Mouse (Mus musculus) layer of hippocampus, adult 2 months (tissue): ENCODE results near the gene Nr4a3. TPM values are rescaled to one million over a fixed set of nuclear protein-coding genes. Genes with fewer than 3 reads are reported as not detected.

Experiments
- DNase-seq, 2 experiments: peaks; one replicate each; pipeline ENCODE4 v3.0.0; 2022; ENCODE audit warnings: low spot score in 2 of 2
- H3K27ac ChIP-seq: fragments of 200-600 bp; 2 replicates; pipeline ENCODE4 v1.8.1; 2022
- H3K4me3 ChIP-seq: fragments of 200-600 bp; 2 replicates; pipeline ENCODE4 v1.8.1; 2022; ENCODE audit warnings: mild to moderate bottlenecking
- CTCF ChIP-seq: fragments of 200-600 bp; conservative IDR thresholded peaks from 2 replicates; pipeline ENCODE4 v1.8.1; 2022; ENCODE audit warnings: antibody characterized with exemption, mild to moderate bottlenecking, moderate library complexity
- total RNA-seq, 2 experiments: library from RNA; stranded (reverse); gene quantifications; 2 replicates each; pipeline ENCODE4 v1.2.3; 2021

The Nr4a3 gene
- total RNA-seq, 2 experiments from 2014 or later, result 63.5 to 68.7 TPM

GRCm38 (mm10) chr4:48100217-48100616 is 55.3 kb downstream of the Nr4a3 start:
- no peak overlapping the region for H3K27ac ChIP-seq
- no peak for TF ChIP-seq CTCF
- H3K4me3 ChIP-seq, result no peak overlapping the region
- no peak for DNase-seq

DNA sequence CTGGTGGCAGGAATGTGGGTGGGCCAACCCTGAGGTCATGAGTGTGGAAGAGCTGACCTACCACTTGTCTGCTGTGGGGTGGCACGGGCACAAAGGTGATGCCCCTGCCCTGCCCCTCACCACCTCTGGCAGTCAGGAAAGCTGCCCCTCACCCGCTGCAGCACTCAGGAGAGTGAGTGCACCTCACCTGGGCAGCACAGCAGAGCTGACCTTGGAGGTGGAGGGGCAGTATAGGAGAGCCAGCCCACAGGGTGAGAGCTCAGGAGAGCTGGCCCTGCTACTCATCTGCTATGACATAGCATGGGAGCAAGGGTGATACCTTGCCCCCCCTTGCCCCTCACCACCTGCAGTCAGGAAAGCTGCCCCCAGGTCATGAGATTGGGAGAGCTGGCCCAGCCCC is 57.0 kb downstream of the Nr4a3 start:
- no peak overlapping the region for H3K27ac ChIP-seq
- no peak overlapping the region for H3K4me3 ChIP-seq
- TF ChIP-seq CTCF, result no peak
- DNase-seq, result no peak

- peak overlapping the region; percentile 51; the same call in 1 of the 2 replicates for H3K27ac ChIP-seq
- no peak for DNase-seq
- H3K4me3 ChIP-seq, result no peak overlapping the region
- no peak for TF ChIP-seq CTCF
Observed at GRCm38 (mm10) chr4:48105387-48105786, 60.4 kb downstream of the Nr4a3 start.

GRCm38 (mm10) chr4:48107086-48107485 is 62.1 kb downstream of the Nr4a3 start:
- Histone ChIP-seq H3K27ac (no peak overlapping the region), H3K4me3 (no peak overlapping the region)
- no peak for TF ChIP-seq CTCF
- no peak for DNase-seq

GRCm38 (mm10) chr4:48108591-48108990 is 63.6 kb downstream of the Nr4a3 start:
- Histone ChIP-seq H3K4me3 (no peak overlapping the region), H3K27ac (no peak overlapping the region)
- no peak for DNase-seq
- TF ChIP-seq CTCF, result peak; percentile 49

- Histone ChIP-seq H3K27ac (no peak overlapping the region), H3K4me3 (no peak overlapping the region)
- DNase-seq, result no peak
- TF ChIP-seq CTCF, result no peak
Observed at GRCm38 (mm10) chr4:48110331-48110730, 65.4 kb downstream of the Nr4a3 start.

GRCm38 (mm10) chr4:48116191-48116590 is 71.2 kb downstream of the Nr4a3 start:
- no peak for DNase-seq

GRCm38 (mm10) chr4:48124416-48124772 is 79.4 kb downstream of the Nr4a3 start:
- H3K27ac ChIP-seq, result peak overlapping the region; percentile 94
- H3K4me3 ChIP-seq, result peak overlapping the region; percentile 97
- no peak for DNase-seq
- no peak for TF ChIP-seq CTCF

More at GRCm38 (mm10) chr4:48116191-48116590, 71.2 kb downstream of the Nr4a3 start:
- Histone ChIP-seq H3K4me3 (no peak overlapping the region), H3K27ac (no peak overlapping the region)
- peak; percentile 67 for TF ChIP-seq CTCF

GRCm38 (mm10) chr4:48124773-48125469 is 80.0 kb downstream of the Nr4a3 start, which contains the start of gene Stx17:
TSS of gene Stx17 (plus strand) at chr4:48124915.
- H3K4me3 ChIP-seq, result peak within 1 kb of the TSS; percentile 97
- peak within 1 kb of the TSS; percentile 94 for H3K27ac ChIP-seq
- TF ChIP-seq CTCF, result peak; percentile 13; the same call in 1 of the 2 replicates
- peak; percentile 79 to 85 for DNase-seq

- H3K27ac ChIP-seq, result no peak overlapping the region
- no peak for DNase-seq
- TF ChIP-seq CTCF, result no peak
Observed at GRCm38 (mm10) chr4:48130314-48130713, 85.4 kb downstream of the Nr4a3 start.

GRCm38 (mm10) chr4:48131606-48132005 is 86.7 kb downstream of the Nr4a3 start:
- no peak for TF ChIP-seq CTCF
- H3K4me3 ChIP-seq, result no peak overlapping the region
- no peak for DNase-seq
- no peak overlapping the region for H3K27ac ChIP-seq

More at GRCm38 (mm10) chr4:48130314-48130713, 85.4 kb downstream of the Nr4a3 start:
- H3K4me3 ChIP-seq, result no peak overlapping the region

DNA sequence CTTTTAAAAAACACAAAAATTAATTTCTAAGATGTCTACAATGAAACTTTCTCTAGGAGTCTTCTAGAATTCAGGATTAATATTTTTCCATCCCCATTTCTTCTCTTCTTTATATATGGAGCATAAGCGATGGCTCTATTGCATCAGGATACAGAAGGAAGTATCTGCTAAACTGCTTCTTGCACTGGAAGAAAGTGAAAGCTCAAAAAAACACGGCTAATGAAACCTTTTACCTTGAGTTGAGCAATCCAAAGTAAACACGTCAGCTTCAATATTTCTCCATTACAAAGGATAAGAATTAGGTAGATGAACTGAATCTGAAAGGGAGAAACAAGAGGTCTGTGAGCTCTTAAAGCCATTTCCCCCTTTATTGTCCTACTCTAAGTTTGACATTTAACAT is 87.8 kb downstream of the Nr4a3 start:
- TF ChIP-seq CTCF, result no peak
- Histone ChIP-seq H3K27ac (no peak overlapping the region), H3K4me3 (no peak overlapping the region)
- DNase-seq, result no peak

Other genes with a start within 250 kb of the Nr4a3 start
- gene Stx17, start 79.8 kb downstream of the Nr4a3 start, total RNA-seq, result 10 to 100 TPM; 18.1 to 22.7 TPM
- gene Erp44, start 234.4 kb downstream of the Nr4a3 start, total RNA-seq, result 10 to 100 TPM; 36.0 to 41.3 TPM
- gene Invs, start 234.6 kb downstream of the Nr4a3 start, total RNA-seq, result 10 to 100 TPM; 12.8 TPM